Mouse (Mus musculus) layer of hippocampus, postnatal 25 days (tissue): ENCODE data around the gene Rpl23a. TPM values are rescaled to one million over a fixed set of nuclear protein-coding genes. Genes with fewer than 3 reads are reported as not detected.

Experiments
- DNase-seq, 2 experiments: peaks; one replicate each; pipeline ENCODE4 v3.0.0; 2022; ENCODE audit warnings: mixed read lengths in 2 of 2, low spot score in 1 of 2; ENCODE audit errors: extremely low spot score in 1 of 2
- total RNA-seq, 2 experiments: library from RNA; stranded (reverse); gene quantifications; 2 replicates each; pipeline ENCODE4 v1.2.3; 2021

Rpl23a gene
- total RNA-seq, 2 experiments from 2014 or later = 678 to 771 TPM

DNA sequence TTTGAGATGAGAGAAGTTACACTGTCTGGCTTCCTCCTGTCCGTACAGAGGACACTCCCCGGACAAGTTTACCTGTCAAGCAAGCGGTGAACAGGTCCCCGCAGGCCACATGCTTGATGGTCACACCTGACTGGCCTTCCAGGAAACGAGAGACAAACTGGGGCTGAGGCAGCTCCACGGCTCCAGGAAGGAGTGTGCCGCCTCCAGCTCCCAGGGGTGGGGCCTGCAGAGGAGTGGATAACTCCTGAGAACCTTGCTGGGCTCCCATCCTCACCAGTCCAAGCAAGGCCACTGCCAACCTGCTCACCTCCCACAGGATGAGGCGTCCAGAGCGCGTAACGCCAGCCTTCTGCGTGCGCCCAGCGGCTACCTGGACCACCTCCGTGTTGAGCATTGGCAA is 13.1 kb downstream of the Rpl23a start:
- DNase-seq = no peak

DNA sequence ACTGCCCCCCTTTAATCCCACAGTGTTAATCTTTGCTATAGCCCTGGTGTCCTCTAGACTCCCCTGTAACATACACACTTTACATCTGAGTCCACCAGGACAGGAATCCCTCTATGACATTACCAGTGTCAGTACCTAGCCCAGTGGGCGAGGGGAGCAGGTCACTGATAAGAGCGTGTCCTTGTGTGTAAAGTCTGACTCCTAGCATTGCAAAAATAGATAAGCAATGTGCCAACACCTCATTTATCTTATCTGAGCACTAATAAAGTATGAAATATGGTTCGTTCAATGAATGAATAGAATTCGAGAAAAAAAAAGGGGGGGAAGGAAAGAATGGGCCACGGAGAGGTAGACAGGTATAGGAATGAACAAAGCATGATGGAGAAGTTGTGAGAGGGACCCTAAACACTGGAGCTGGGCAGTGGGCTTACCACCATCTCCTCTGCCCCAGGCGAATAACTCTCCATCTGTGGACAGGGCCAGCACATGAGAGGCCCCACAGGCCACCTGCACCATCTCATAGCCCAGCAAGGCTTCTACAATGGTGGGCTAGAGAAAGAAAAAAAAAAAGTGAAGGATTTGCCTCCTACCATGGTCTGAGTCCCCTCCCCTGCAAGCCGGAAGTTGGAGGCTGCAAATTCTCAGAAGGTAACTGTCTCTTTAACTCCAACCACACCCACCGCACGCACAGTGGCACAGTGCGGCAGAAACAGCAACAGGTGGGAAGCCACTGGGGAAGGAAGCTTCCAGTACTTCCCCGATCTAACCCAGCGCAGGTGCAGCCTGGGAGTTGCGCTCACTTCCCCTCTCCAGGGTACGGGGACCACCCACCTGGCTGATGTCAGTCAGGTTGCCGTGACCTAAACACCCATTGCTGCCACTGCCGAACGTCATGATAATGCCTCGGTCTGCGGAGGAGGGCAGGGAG is 14.6 kb downstream of the Rpl23a start:
- no peak for DNase-seq

DNA sequence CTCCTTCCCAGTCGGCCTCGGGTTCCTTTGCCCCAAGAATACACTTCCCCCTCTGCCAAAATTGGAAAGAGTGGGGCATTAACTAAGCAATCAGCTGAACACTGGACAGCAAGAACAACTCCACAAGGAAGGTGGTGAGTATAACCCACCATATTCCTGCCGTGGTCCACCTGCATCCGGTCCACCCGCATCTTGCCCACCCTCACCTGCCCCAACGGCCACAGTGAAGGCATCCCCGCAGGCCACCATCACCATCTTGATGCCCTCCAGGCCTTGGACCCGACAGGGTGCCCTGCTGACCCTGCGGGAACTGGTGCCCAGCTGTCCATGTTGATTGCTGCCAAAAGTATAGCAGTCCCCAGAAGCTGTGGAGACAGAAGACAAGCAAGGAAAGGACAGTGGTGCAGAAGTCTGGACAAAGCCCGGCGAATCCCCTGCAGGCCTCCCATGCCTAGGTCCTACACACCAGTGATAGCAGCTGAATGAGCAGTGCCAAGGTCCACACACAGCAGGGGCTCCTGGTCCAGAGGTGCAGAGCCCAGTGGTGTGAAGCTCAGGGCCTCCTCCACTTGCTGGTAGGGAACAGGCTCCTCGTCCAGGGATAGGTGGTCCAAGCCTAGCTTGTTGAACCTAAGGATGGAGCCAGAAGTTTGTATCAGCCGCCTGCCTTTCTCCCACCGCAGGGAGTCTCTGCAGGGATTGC is 16.0 kb downstream of the Rpl23a start:
- DNase-seq = no peak

DNA sequence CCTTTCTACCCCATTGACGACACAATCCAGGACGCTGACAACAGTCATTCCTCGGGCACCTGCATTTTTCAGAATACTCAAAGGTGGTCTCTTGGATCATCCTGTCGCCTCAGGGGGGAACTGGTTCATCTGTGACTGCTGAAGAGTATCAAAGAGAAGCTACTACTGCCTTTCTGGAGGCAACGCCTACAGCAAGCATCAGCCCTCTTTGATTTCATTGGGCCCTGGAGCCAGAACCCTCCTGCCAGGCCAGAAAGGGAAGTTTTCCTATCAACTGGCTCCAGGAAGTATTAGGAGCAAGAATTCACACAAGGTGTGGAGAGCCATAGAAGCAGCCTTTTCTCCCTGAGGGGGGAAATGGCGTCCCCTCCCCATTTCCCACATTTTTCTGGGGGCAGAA is 16.7 kb downstream of the Rpl23a start:
- DNase-seq = no peak

DNA sequence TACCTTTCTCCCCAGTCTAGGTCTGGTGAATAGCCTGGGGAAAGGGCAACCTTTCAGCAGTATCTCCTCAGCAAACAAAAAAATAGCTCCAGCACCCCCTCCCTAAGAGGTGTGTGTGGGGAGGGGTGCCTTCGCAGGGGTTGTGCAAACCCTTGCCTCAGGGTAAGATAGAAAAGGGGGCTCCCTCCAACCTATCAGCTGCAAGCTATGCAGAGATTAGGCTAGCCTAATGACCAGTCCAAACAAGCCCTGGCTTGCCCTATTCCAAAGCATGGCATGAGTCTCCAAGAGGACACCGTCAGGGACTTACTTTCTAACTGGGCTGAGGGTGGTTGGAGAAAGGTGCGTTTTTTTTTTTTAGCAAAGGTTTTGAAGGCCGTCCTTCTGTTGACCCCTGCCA is 17.2 kb downstream of the Rpl23a start:
- DNase-seq = no peak

DNA sequence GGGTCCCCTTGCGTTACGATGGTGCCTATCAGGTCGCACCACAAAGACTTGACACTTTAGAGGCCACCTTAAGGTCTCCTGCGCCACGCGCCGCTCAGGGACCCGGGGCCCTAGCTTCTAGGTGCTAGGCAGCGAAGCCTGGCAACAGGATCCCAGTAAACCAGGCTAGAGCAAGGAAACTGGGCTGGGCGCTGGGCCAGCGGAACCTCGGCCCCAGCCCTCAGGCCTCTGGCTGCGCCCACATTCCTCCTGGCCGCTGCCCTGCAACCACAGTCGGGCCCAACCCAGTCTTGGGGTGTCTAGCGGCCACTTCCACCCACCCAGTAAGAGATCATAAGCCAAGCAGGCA is 17.6 kb downstream of the Rpl23a start:
- DNase-seq = peak in 1 of 2 experiments; percentile 39

DNA sequence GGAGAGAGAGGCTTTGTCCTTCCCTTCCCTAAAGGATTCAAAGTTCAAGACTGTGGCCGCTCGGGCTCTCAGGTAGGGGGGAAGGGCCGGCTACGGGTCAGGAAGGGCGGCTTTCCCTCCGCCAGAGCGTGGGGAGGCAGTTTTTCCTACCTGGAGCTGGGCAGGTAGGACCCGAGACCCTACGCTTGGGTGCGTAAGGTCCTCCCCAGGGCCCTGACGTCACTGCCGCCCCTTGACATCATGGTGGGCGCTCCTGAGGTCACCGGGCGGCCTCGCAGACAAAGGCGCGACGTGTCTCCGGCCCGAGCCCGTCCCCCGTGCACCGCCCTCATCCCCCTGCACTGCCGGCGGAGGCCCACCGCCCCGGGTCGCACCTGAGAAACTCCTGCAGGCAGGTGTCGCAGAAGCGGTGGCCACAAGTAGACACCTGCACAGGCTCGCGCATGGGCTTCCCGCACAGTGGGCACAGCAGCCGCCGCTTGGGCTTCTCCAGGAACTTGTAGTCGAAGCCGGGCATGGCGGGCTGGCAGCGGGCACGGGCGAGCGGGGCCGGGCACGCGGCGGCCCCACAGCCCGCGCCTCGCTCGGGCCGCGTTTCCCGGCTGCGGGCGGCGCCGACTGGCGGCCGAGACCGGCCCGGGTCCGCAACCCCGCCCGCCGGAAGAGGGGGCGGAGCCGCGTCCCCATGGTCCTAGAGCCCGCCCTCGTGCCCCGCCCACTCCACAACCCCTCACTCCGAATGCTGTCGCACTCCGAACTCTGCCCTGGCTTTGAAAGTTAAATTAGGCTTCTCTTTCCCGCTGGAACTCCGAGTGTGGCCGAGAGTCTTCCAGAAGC is 18.2 kb downstream of the Rpl23a start, which contains the start of gene Traf4:
Traf4 (minus strand) TSS at position 666 of the 837 bp plus-strand sequence.
- peak in 1 of 2 experiments; percentile 65 for DNase-seq

DNA sequence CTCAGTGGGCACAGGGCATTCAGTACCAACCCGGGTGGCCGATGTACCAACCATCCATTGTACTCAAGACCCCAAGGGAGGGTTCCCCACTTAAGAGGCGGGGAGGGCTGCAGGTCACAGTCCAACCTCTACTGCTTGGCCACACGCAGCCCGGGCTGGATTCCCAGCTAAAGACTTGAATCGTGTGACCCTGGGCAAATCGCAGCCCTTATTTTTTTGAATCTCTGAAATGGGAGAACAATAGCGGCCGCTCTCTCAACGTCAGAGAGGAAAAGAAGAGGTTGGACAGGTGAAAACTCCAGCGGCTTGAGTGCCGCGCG is 18.8 kb downstream of the Rpl23a start:
- no peak for DNase-seq

DNA sequence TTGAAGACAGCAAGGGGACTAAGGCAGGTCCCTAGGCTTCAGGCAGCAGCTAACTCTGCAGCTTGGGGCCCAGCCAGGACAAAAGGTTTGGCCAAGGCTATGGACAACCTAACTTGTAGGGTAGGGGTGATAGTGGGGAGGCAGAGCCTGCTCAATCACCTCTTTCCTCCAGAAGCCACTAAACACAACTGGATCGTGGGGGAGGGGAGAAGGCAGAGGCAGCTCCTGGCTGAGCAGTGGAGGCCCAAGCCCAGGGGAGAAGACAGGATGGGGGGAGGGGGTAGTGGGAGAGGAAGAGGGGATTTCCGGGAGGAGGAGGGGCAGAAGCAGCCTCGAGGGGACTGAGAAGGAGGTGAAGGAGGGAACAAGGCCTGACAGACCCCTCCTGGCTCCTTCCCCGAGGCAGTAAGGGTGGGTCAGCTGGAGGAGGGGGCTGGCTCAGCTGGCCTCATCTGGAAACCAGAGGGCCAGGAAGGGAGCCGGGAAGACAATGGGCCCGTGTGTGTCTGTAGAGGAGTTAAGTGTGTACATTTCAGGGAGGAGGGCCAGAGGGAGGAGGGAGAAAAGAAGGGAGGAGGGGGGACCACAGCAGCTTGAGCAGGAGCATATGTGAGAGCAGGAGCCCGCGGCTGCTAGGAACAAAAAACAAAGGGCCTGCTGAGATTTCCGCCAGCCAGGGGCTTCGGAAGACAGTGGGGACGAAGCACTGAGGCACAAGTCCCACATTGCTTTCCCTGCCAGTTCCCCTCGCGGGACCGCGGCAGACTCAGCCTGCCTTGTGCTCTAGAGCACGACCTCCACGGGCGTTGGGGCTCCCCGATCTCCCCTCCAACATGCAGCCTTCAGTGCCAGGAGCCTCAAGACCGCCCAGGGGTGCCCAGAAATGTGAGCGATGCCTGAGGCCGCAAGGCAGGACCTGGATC is 19.4 kb downstream of the Rpl23a start:
- no peak for DNase-seq

DNA sequence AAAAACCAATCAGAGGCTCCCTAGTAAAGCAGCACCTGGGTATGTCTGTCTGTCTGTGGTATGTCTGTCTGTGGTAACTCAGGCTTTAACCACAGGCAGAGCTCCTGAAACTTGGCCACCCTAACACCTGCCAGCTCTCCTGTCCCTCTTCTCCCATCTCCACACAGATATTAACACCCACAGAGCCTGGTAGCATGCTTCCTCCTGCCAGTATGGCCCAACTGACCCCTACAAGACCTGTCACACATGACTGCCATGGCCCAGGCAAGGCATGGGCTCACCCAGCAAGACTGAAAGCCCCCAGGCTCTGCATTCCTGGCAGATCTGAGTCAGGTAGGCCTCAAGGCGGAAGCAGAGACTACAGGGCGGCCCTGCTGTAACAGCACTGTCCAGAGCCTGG is 20.3 kb downstream of the Rpl23a start:
- DNase-seq = no peak

DNA sequence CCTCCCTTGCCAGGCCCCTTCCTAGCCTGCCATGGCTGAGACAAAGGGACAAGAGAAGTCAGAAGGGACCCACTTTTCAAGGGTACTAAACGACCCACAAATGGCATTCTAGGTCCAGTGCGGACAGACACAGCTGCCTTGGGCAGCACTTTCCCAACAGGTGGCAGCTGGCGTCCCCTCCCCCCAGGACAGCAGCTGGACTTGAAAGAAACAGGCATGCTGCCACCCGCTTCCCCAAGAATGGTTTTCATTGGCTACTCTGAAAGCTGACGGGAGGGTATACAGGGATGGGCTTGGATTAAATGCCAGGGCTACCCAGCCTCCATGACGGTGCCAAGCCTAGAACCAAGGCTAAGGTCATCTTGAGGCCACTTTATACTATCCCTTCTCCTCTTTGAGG is 20.9 kb downstream of the Rpl23a start:
- DNase-seq = peak in 1 of 2 experiments; percentile 43

DNA sequence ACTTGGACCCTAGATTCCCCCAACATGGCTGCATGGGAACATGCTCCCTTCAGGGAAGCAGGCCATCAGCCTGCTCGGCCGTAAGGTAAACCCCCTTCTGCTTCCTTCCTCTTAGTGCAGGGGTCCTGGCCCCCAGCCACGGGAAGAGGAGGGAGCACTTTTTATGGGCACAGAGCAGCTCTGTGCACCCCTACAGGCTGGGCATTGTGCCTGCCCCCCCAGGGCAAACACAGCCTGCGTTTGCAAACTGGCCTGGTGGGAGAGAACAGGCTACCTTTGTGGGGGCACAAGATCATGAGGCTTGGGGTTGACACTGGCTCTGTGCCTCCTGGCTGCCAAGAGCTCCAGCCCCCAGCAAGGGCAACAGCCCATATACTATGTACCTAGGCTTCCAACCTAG is 21.4 kb downstream of the Rpl23a start:
- no peak for DNase-seq

DNA sequence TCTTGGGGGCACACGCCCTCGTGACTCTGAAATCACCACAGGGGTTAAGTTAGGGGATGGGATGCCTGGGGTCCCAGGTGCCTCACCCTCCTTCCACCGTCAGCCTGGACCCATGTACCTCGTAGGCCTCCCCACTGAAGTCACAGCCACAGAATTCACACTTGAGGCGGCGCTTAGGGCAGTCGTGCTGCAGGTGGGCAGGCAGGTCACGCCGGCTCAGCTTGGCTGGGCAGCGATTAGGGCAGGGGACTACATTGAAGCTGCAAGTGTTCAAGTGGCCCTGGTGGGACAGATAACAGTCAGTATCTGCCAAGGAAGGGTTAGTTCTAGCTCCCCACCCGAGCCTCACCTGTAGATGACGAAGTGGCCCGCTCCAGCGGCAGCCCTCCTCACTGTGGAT is 22.2 kb downstream of the Rpl23a start:
- no peak for DNase-seq

DNA sequence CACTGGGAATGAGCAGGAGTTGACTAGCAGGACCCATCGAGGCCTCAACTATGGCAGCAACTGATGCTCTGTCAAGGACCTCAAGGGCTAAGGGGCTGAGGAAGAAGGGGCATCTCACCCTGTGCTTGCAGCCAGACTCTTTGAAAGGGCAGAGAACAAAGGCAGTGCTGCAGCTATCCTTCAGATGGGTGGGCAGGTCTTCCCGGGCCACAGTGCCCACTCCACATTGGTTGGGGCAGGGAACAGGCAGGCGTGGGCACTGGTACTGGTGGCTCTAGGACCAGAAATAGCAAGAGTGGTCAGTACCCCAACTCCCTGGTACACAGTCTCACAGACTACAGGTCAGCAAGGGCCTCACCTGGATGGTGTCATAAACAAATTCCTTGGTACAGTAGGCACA is 22.7 kb downstream of the Rpl23a start:
- no peak for DNase-seq

DNA sequence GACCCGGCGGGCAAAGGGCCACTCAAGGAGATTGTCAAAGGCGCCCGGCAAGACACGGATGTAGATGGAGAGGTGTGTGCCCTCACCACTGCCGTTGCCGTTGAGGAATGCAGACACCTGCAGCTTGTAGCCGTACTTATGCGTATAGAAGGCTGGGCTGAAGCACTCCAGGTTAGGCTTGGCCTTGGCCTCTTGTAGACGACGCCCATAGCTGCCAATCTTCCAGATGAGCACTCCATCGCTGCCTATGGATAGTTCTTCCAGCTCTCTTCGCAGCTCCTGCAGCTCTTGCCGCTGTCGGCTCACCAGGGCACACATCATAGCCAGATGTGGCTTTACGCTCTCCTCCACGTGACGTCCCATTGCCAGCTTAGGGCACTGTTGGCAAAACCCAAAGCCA is 23.2 kb downstream of the Rpl23a start:
- no peak for DNase-seq

DNA sequence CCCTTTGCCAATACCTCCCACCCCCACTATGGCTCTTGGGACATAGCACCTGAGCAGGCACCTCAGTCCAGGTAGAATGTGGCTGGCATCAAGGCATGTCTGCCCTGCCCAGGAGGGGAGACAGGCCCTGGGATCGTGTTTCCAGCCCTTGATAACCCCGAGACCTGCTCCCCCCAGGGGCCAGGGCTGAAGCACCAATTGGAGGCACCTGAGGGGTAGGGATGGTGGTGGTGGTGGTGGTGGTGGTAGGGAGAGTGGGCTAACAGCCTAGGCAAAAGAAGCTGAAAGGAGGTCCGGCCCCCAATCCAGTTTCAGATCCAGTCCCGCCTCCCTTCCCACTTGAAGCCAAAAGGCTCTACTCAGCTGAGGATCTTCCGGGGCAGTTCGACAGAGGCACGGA is 23.8 kb downstream of the Rpl23a start:
- no peak for DNase-seq

DNA sequence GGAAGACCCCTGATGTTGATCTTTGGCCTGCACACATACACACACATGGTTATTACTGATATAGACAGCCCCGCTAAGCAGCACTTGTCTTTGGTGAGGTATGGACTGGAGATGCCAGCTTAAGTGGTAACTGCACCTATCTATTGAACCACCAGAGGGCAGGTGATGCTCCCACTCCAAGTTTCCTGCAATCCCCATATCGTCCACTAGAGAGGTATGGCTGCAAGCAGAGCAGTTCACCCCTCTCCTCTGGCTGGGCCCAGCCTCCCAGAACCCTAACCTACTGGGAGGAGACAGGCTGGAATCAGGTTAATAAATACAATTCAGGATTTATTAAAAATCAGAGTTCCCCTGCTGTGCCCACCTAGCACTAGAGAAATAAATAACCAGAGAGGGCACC is 24.3 kb downstream of the Rpl23a start:
- peak in 1 of 2 experiments; percentile 64 for DNase-seq

DNA sequence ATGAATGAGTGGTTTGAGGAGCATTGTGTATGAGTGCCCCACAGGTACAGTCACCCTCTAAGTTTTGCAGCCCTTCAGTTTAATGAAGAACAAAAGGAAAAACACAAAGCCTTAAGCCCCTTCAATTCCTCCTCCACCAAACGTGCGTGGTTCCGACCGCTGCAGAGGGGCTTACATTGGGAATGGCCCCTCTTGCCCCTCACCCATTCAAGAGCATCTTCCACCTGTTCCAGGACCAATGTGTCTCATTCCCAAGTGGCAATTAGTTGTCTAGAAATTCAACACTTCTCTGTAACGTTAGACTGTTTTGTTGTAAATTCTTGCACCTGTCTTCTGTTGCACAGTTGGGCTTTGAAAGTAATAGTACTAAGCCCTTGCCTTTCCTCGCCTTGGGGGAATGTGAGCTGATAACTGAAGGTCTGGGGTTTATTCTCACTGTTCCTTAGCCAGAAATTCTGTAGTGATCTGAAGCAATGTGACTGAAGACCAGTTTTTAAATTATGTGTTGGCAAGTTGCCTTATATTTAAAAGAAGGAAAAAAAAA is 27.2 kb downstream of the Rpl23a start:
- DNase-seq = no peak

DNA sequence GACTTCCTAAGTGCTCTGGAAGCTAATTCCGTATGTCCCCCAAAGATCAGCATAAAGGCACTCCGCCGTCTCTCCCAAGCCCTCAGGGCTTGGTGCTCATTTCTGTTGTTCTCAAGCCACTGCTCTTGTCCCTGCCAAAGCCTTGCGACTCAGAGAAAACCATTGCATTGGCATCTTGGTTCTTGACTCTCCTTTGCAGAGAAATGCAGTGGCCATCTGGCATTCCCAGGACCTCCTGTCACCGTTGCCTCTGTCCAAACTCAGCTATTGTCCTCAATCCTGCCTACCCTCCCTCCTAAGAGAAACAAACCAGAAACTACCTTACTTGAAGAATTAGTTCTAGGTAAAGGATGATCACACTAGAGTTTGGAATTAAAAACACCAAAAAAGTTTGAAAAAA is 27.7 kb downstream of the Rpl23a start:
- no peak for DNase-seq

DNA sequence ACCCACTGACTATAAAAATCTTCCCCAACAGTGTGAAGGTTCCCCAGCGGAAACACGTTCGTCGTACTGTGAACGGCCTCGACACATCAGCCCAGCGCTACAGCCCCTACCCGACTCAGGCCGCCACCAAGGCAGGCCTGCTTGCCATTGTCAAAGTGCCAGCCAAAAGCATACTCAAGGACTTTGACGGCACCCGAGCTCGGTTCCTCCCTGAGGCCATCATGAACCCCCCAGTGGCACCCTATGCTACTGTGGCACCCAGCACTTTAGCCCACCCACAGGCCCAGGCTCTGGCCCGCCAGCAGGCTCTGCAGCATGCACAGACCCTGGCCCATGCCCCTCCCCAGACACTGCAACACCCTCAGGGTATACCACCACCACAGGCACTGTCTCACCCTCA is 29.6 kb downstream of the Rpl23a start:
- no peak for DNase-seq
